Mouse (Mus musculus) erythroblast, embryonic 14.5 days (primary cell): ENCODE results near the gene Sema4b. TPM values are rescaled to one million over a fixed set of nuclear protein-coding genes. Genes with fewer than 3 reads are reported as not detected.

Source experiments
- H3K27me3 ChIP-seq: 2 replicates; pipeline ENCODE4 v1.6.1; 2012; ENCODE audit warnings: inconsistent platforms; ENCODE audit not compliant: control insufficient read depth
- H3K36me3 ChIP-seq: 2 replicates; pipeline ENCODE4 v1.6.1; 2012; ENCODE audit warnings: mild to moderate bottlenecking, inconsistent platforms; ENCODE audit not compliant: control insufficient read depth
- H3K4me1 ChIP-seq: 2 replicates; pipeline ENCODE4 v1.6.1; 2012; ENCODE audit warnings: inconsistent platforms; ENCODE audit not compliant: control insufficient read depth
- H3K4me3 ChIP-seq: replicated peaks from 2 replicates; pipeline ENCODE3; 2012; ENCODE audit warnings: moderate library complexity, mild to moderate bottlenecking, inconsistent platforms
- H3K9me3 ChIP-seq: 2 replicates; pipeline ENCODE4 v1.6.1; 2012; ENCODE audit warnings: low read length, inconsistent platforms, mixed read lengths; ENCODE audit not compliant: control insufficient read depth
- GATA1 ChIP-seq: IDR thresholded peaks from 2 replicates; pipeline ENCODE4 v1.6.1; 2012; ENCODE audit warnings: low read length, inconsistent platforms, mixed read lengths
- TAL1 ChIP-seq: IDR thresholded peaks from 3 replicates; pipeline ENCODE4 v1.6.1; 2012; ENCODE audit warnings: low read length, inconsistent platforms, mixed read lengths
- polyA plus RNA-seq: library from polyadenylated mRNA; stranded (reverse); fragments of >175 nt; gene quantifications from 2 replicates; pipeline ENCODE4 v1.2.3, GENCODE M21; 2012

The Sema4b gene
- polyA plus RNA-seq, 1 experiment = 3.1 TPM

DNA sequence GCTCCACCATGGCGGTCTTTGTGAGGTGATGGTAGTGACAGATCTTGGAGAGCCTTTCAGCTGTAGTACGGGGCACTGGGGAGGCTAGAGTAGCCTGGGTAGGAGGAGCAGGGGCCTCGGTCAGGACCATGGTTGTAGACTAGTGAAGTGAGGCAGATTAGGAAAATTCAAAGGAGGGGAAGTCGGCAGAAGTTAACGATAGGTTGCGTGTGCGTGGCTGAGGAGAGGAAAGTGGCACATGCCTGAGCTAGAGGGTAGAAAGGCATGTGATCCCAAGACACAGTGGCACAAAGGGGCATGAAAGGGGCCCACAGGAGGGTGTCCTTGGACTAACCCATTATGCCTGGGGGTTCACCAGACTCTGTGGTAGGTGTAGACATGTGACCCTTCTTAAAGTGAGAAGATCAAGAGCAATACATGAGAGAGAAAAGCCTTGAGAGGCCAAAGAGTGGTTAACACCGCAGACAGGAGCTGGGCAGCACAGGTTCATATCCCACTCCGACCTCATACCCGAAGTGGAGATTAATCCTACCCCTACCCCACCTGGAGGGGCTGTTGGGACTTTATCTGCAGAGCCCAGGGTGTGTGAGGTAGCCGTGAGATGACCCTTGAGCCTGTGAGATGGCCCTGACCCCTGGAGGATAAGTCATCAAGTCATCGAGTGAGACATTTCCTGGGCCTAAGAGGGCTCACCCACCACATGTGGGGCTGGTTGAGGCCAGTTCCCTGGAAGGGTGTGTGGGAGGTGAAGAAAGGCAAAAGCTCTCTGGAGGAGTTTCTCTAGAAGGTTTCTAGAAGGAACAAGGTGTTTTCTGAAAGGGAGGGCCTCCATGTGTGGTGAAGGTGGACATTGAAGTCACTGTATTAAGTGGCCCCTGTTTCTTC, 19.3 kb downstream of the Sema4b start:
- Histone ChIP-seq H3K4me3 (peak overlapping the region; percentile 63), H3K4me1 (peaks cover 100% of the 10 kb centered on the region), H3K9me3 (no peaks in the 10 kb centered on the region), H3K27me3 (no peaks in the 10 kb centered on the region), H3K36me3 (peaks cover 88% of the 10 kb centered on the region)
- no peak for TF ChIP-seq TAL1
- no peak for TF ChIP-seq GATA1

DNA sequence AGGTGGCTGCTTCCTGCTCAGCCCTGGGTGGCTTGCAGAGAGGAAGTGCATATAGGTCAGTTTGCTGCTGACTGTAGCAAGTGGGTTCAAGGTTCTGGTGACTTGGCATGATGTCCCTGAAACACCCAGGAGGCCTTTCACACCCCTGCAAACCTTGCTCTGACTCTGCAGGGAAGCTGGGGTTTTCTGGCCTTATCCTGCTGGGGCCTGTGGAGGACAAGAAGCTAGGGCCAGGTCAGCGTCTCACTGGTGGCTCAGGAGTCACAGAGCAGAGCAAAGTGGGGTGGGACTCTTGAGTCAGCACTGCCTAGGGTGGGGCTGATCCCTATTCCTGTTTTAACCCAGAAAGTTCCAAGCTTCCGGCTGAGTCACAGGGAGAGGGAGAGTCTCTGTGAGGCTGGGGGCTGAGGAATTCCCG, 20.7 kb downstream of the Sema4b start:
- TF ChIP-seq GATA1 (no peak), TAL1 (no peak)
- Histone ChIP-seq H3K4me1 (peaks cover 99% of the 10 kb centered on the region), H3K36me3 (peaks cover 88% of the 10 kb centered on the region), H3K4me3 (peak overlapping the region; percentile 63), H3K9me3 (no peaks in the 10 kb centered on the region), H3K27me3 (no peaks in the 10 kb centered on the region)

DNA sequence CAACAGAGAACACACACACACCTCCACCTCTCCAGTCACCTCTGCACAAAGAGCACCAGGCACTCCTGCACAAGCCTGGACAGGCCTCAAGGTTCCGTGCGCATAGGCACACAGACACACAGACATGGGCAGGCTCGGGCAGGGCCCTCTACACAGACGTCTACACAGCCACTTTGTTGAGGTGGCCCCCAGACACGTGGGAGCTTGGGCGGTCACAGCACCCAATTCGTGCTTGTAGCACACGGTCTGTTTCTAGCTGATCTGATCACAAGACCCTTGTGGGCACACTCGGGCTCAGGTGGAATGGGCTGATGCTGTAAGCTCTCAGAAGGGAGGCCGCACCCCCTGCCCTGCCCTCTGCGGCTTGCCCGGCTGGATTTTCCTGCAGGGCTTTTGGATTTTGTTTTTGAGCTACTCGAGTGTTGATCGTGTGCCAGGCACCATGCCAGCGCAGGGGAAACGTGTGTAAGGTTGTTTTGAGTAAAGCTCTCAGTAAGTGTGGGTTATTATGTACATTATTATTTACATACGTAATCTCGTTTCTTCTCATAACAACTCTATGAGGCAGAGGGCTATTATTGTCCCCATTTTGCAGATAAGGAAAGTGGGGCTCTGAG, 21.5 kb downstream of the Sema4b start:
- Histone ChIP-seq H3K4me1 (peaks cover 99% of the 10 kb centered on the region), H3K9me3 (no peaks in the 10 kb centered on the region), H3K36me3 (peaks cover 88% of the 10 kb centered on the region), H3K4me3 (peak overlapping the region; percentile 63), H3K27me3 (no peaks in the 10 kb centered on the region)
- TF ChIP-seq GATA1 (no peak), TAL1 (no peak)

DNA sequence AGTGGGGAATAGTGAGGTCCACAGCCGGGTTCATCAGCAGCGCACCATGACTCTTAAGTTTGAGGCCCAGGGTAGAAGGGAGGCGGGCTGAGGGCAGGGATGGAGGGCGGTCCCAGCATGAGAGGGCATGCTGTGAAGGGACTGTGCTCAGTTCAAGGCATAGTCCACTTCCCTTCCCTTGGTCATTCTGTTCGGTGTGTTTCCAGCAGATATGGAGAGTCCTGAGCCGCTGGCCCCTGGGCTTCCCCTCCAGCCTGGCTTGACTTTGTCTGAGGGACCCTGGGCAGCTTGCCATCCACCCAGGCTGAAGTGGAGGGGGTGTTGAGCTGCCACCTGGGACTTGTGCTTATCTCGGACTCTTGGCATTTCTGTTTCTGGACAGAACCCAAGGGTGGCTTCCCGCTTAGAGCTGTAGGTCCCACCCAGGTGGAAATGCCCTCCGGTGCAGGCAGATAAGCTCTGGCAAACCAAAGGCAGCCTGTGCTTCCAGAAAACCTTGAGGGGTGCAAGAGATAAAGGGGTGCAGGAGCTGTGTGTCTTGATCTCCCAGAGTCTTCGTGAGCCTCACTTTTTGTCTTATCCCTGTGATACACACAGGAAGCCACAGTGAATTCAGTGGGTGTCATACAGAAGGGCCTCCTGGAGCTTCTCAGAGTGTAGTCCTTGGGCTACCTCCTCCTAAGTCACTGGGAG, 22.2 kb downstream of the Sema4b start:
- Histone ChIP-seq H3K4me3 (peak overlapping the region; percentile 63), H3K36me3 (peaks cover 88% of the 10 kb centered on the region), H3K9me3 (no peaks in the 10 kb centered on the region)

DNA sequence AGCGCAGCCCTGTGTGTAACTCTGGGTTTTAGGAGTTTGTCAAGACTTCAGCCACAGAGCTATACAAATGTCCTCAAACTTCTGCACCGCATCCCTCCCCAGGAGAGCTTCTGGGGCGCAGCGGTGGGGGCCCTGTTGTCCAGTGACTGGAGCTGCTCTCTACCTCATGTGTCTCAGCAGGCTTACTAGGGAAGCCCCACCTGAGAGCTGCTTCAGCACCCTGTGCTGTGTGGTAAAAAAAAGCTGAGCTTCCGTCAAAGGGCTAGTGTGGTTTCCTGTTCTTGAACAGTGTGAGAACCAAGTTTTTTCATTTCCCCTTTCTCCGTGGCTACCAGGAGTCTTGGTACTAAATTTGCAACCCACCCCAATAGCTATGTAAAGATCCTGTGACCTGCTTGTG, 23.0 kb downstream of the Sema4b start:
- TF ChIP-seq GATA1 (no peak), TAL1 (no peak)
- Histone ChIP-seq H3K4me1 (peaks cover 98% of the 10 kb centered on the region), H3K36me3 (peaks cover 88% of the 10 kb centered on the region), H3K27me3 (no peaks in the 10 kb centered on the region), H3K9me3 (no peaks in the 10 kb centered on the region), H3K4me3 (peak overlapping the region; percentile 63)

More for the DNA sequence above, 22.2 kb downstream of the Sema4b start:
- TF ChIP-seq GATA1 (peak; percentile 98), TAL1 (peak; percentile 87)
- Histone ChIP-seq H3K4me1 (peaks cover 98% of the 10 kb centered on the region), H3K27me3 (no peaks in the 10 kb centered on the region)

DNA sequence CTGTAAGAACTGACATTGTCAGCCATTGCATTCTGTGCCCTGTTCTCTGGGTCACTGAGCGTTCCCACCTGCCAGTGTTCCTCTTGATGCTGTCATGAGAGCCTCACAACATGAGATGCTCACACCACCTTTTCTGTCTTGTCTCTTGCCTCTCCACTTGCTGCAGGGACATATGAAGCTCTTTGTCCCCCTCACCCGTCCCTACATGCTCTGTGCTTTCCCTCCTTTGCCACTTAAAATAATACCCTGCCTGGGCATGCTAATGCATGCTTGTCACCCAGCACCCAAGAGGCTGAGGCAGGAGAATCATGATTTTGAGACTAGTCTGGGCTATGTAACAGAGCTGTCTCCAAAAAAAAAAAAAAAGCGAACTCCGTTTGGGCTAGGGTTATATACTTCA, 24.3 kb downstream of the Sema4b start:
- peak overlapping the region; percentile 29 for H3K4me3 ChIP-seq
- no peaks in the 10 kb centered on the region for H3K9me3 ChIP-seq
- peaks cover 88% of the 10 kb centered on the region for H3K36me3 ChIP-seq
- H3K4me1 ChIP-seq = peaks cover 98% of the 10 kb centered on the region
- TF ChIP-seq TAL1 (no peak), GATA1 (no peak)
- no peaks in the 10 kb centered on the region for H3K27me3 ChIP-seq

DNA sequence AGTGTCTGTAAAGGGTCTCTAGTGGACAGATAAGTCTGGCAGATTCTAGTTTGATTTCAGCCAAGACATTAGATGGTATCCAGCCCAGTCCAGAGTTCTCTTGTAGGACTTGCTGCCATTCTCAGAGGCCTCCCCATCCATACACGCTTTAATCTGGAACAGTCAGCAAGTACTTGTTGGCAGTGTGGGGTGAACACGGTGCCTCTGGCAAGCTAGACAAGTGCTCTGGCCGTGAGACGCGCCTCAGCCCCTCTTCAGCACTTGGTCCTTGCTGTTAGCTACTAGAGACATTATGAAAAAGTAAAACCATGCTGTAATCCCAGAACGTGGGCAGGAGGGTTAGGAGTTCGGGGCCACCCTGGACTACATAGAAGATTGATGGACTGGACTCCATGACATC, 27.0 kb downstream of the Sema4b start:
- TF ChIP-seq GATA1 = no peak
- no peak for TF ChIP-seq TAL1
- H3K4me3 ChIP-seq = no peak overlapping the region
- H3K4me1 ChIP-seq = peaks cover 80% of the 10 kb centered on the region
- peaks cover 91% of the 10 kb centered on the region for H3K36me3 ChIP-seq
- H3K9me3 ChIP-seq = no peaks in the 10 kb centered on the region
- no peaks in the 10 kb centered on the region for H3K27me3 ChIP-seq

DNA sequence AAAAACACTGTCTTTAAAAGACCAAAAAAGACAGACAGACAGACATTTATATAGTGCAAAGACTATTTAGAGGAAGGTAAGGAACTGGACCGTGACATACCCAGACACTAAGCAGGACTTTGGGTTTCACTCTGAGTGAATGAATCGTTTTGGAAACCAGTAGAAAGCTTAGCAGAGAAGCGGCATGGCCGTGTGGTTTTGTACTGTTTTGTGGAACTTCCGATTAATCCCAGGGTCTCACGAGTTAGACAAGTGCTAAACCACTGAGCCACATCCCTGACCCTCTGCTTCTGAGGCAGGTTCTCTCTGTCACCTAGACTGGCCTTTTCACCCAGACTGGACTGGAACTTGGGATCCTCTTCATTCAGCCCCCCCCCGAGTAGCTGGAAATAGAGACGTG, 27.8 kb downstream of the Sema4b start:
- H3K36me3 ChIP-seq = peaks cover 99% of the 10 kb centered on the region
- no peak overlapping the region for H3K4me3 ChIP-seq
- peaks cover 71% of the 10 kb centered on the region for H3K4me1 ChIP-seq
- TF ChIP-seq GATA1 (no peak), TAL1 (no peak)
- H3K9me3 ChIP-seq = no peaks in the 10 kb centered on the region
- no peaks in the 10 kb centered on the region for H3K27me3 ChIP-seq

DNA sequence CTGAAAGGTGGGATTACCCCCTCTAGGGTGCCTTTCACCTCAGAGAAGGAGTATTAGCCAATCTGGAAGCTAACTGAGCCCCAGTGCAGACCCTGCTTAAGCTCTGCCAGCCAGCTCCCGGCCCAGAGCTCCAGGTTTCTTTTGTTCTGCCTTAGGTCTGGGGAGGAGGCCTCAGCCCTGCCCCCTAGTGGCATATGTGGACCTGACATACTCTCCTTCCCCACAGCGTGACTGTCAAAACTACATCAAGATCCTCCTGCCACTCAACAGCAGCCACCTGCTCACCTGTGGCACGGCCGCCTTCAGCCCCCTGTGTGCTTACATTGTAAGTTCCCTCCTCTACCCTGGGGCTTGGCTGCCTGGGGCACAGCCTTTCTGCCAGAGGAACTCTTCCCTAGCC, 28.8 kb downstream of the Sema4b start:
- Histone ChIP-seq H3K4me1 (peaks cover 62% of the 10 kb centered on the region), H3K4me3 (no peak overlapping the region), H3K27me3 (no peaks in the 10 kb centered on the region), H3K9me3 (no peaks in the 10 kb centered on the region), H3K36me3 (peaks cover 100% of the 10 kb centered on the region)
- TF ChIP-seq TAL1 (no peak), GATA1 (no peak)
